Comparison of ENCODE assay signal across 10 mouse cellular contexts in the genomic region with DNA sequence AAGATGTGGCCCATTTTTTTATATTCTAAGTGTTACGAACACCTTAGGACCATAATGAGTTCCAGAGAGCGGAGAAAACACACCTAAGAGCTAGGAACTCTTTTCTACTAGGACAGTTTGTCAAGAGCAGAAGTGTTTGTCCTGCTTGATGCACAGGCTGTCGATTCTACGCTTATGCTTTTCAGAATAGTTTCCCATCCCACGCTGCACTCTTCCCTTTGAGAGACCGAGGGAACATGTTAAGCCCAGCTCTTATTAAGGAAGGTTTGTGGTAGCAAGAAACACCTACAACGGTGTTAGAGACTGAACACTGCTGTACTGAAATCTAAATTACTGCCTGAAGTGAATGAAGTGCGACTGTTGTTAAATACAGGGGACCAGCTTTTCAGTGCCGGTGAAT. TPM values are rescaled to one million over a fixed set of nuclear protein-coding genes. Genes with fewer than 3 reads are reported as not detected.
A peak's percentile ranks its signal among the peaks of the same experiment; 100 is the strongest.
DNase-seq lines count a peak whose midpoint lies in the region; ATAC-seq and TF ChIP-seq lines count a peak whose summit lies in the region.
"Had no signal": no experiment of that assay in that cellular context is flagged by ENCODE, and none has a peak within 500 bp of the region (broad histone marks: within the 10 kb centered on the region; RNA-seq: fewer than 3 reads in every experiment).

No protein-coding gene starts in this region.

- peaks cover 26% of the 10 kb centered on the region for H3K27me3 ChIP-seq in heart, embryonic 13.5 days (replicated peaks)
- no peaks in the 10 kb centered on the region for H3K27me3 ChIP-seq in heart, adult 2 months (ENCODE audit: control insufficient read depth, insufficient read depth, low read length)
- peaks cover 49% of the 10 kb centered on the region for H3K27me3 ChIP-seq in embryonic facial prominence, embryonic 10.5 days (replicated peaks; ENCODE audit: low read depth, poor library complexity, severe bottlenecking)
- H3K27me3 ChIP-seq in forebrain, postnatal 0 days (ENCODE audit: insufficient read depth, low read length), result no peaks in the 10 kb centered on the region
- peaks cover 30% of the 10 kb centered on the region for H3K27me3 ChIP-seq in midbrain, embryonic 12.5 days

- intact Hi-C loops in heart, adult 2 months (cut with DNase I), result no loop called here

- H3K27ac ChIP-seq in heart, embryonic 13.5 days (replicated peaks), result no peak overlapping the region
- no peak overlapping the region for H3K27ac ChIP-seq in heart, adult 2 months
- no peak overlapping the region for H3K27ac ChIP-seq in embryonic facial prominence, embryonic 10.5 days (replicated peaks)
- H3K27ac ChIP-seq in forebrain, postnatal 0 days (ENCODE audit: low read depth, low read length), result no peak overlapping the region
- no peak overlapping the region for H3K27ac ChIP-seq in midbrain, embryonic 12.5 days (replicated peaks)

- peak overlapping the region; percentile 58 for H3K4me3 ChIP-seq in heart, embryonic 13.5 days
- H3K4me3 ChIP-seq in heart, adult 2 months, result no peak overlapping the region
- peak overlapping the region; percentile 62 for H3K4me3 ChIP-seq in embryonic facial prominence, embryonic 10.5 days
- peak overlapping the region; percentile 54 for H3K4me3 ChIP-seq in forebrain, postnatal 0 days (ENCODE audit: low read depth, low read length)
- peak overlapping the region; percentile 50 for H3K4me3 ChIP-seq in midbrain, embryonic 12.5 days
- H3K4me3 ChIP-seq: megakaryocyte, embryonic 14.5 days had no signal

- no peak for DNase-seq in heart, adult 2 months
- no peak for DNase-seq in embryonic facial prominence, embryonic 10.5 days (ENCODE audit: low spot score)
- no peak for DNase-seq in forebrain, postnatal 0 days
- no peak for DNase-seq in ovary, adult 18-20 months (ENCODE audit: low spot score)
- DNase-seq in thymus, postnatal 0 days (ENCODE audit: low spot score), result no peak
- DNase-seq in cerebellum, adult 9-11 months, result no peak
- DNase-seq: right cerebral cortex, postnatal 14 days had no signal

- H3K4me1 ChIP-seq in heart, embryonic 13.5 days, result peaks cover 24% of the 10 kb centered on the region
- H3K4me1 ChIP-seq in heart, adult 2 months (ENCODE audit: control insufficient read depth, insufficient read depth, low read length), result no peaks in the 10 kb centered on the region
- peaks cover 24% of the 10 kb centered on the region for H3K4me1 ChIP-seq in embryonic facial prominence, embryonic 10.5 days
- H3K4me1 ChIP-seq in forebrain, postnatal 0 days (ENCODE audit: insufficient read depth), result 0 out of 2 replicates have a peak, but pooled peaks cover 7% of the 10 kb centered on the region
- H3K4me1 ChIP-seq in midbrain, embryonic 12.5 days, result peaks cover 5% of the 10 kb centered on the region; the same call in 1 of the 2 replicates
- H3K4me1 ChIP-seq: megakaryocyte, embryonic 14.5 days had no signal

- no peaks in the 10 kb centered on the region for H3K79me2 ChIP-seq in heart, adult 2 months (replicated peaks; ENCODE audit: control insufficient read depth, insufficient read depth, low read length)

- no peaks in the 10 kb centered on the region for H3K36me3 ChIP-seq in heart, embryonic 13.5 days
- H3K36me3 ChIP-seq in heart, adult 2 months (ENCODE audit: control insufficient read depth, insufficient read depth, low read length), result no peaks in the 10 kb centered on the region
- H3K36me3 ChIP-seq in embryonic facial prominence, embryonic 10.5 days (replicated peaks), result no peaks in the 10 kb centered on the region
- H3K36me3 ChIP-seq in forebrain, postnatal 0 days (ENCODE audit: insufficient read depth), result no peaks in the 10 kb centered on the region
- no peaks in the 10 kb centered on the region for H3K36me3 ChIP-seq in midbrain, embryonic 12.5 days

- no peak for TF ChIP-seq CTCF in heart, adult 2 months (IDR thresholded peaks at IDR 0.05)
- no peak for TF ChIP-seq CTCF in forebrain, postnatal 0 days (IDR thresholded peaks at IDR 0.05; ENCODE audit: low read depth)

- no peak for TF ChIP-seq POLR2A in heart, adult 2 months (IDR thresholded peaks at IDR 0.05; ENCODE audit: insufficient read depth, low read depth, low read length)

- peak overlapping the region; percentile 75; the same call in 1 of the 2 replicates for H3K9ac ChIP-seq in heart, embryonic 13.5 days
- H3K9ac ChIP-seq in heart, adult 2 months (ENCODE audit: low read depth, low read length), result no peak overlapping the region
- H3K9ac ChIP-seq in forebrain, postnatal 0 days, result no peak overlapping the region
- H3K9ac ChIP-seq in midbrain, embryonic 12.5 days (replicated peaks), result no peak overlapping the region

- no peak for TF ChIP-seq EP300 in heart, adult 2 months (IDR thresholded peaks at IDR 0.05; ENCODE audit: insufficient read depth, low read depth, low read length)

- WGBS in heart, embryonic 13.5 days, result 64% methylated on average over 9 of the region's 9 CpGs
- 75% methylated on average over 9 of the region's 9 CpGs for WGBS in heart, adult 2 months
- 72% methylated on average over 9 of the region's 9 CpGs for WGBS in embryonic facial prominence, embryonic 10.5 days
- WGBS in forebrain, postnatal 0 days, result 64% methylated on average over 9 of the region's 9 CpGs
- WGBS in midbrain, embryonic 12.5 days, result 59% methylated on average over 9 of the region's 9 CpGs

- H3K4me2 ChIP-seq in heart, embryonic 13.5 days, result peak overlapping the region; percentile 92
- peak overlapping the region; percentile 90 for H3K4me2 ChIP-seq in forebrain, postnatal 0 days (ENCODE audit: low read depth)
- peak overlapping the region; percentile 86 for H3K4me2 ChIP-seq in midbrain, embryonic 12.5 days (replicated peaks)

- no peaks in the 10 kb centered on the region for H3K9me3 ChIP-seq in heart, embryonic 13.5 days
- H3K9me3 ChIP-seq in embryonic facial prominence, embryonic 10.5 days, result 0 out of 2 replicates have a peak, but pooled peaks cover 3% of the 10 kb centered on the region
- H3K9me3 ChIP-seq in forebrain, postnatal 0 days (ENCODE audit: low read length), result no peaks in the 10 kb centered on the region
- H3K9me3 ChIP-seq in midbrain, embryonic 12.5 days, result no peaks in the 10 kb centered on the region

- no peak for ATAC-seq in heart, embryonic 13.5 days (ENCODE audit: extremely low read depth, insufficient number of reproducible peaks, low FRiP score, low TSS enrichment)
- no peak for ATAC-seq in forebrain, postnatal 0 days
- no peak for ATAC-seq in midbrain, embryonic 12.5 days (ENCODE audit: low FRiP score, low read depth)

RNA-seq across cellular contexts. Expression of a gene that starts 1.0 kb away (rescaled TPM):
- polyA plus RNA-seq in heart, embryonic 13.5 days (2015; fragmentation: Nextera tagmentation; extraction: Ambion mirVana), result 2.7 and 2.8 TPM in 2 replicates
- 1 to 10 TPM; 2.9 to 4.5 TPM for total RNA-seq in heart, adult 2 months (2021)
- polyA plus RNA-seq in heart, adult 2 months (2012; rRNA removed), result 0.82 and 3.7 TPM in 2 replicates
- polyA plus RNA-seq in embryonic facial prominence, embryonic 10.5 days (2016; fragmentation: Nextera tagmentation; extraction: Ambion mirVana), result 3.2 and 3.6 TPM in 2 replicates
- total RNA-seq in forebrain, postnatal 0 days (2014; rRNA removed), result 7.3 and 10.5 TPM in 2 replicates
- polyA plus RNA-seq in forebrain, postnatal 0 days (2015; fragmentation: Nextera tagmentation; extraction: Ambion mirVana), result 9.6 and 10.9 TPM in 2 replicates
- polyA plus RNA-seq in midbrain, embryonic 12.5 days (2016; fragmentation: Nextera tagmentation; extraction: Ambion mirVana), result 7.6 and 9.6 TPM in 2 replicates
- 0.84 and 0.96 TPM in 2 replicates for polyA plus RNA-seq in thymus, postnatal 0 days (2015; fragmentation: Nextera tagmentation; extraction: Ambion mirVana)
